Mouse (Mus musculus) midbrain, postnatal 0 days (tissue): ENCODE results near the gene Recql5. TPM values are rescaled to one million over a fixed set of nuclear protein-coding genes. Genes with fewer than 3 reads are reported as not detected.

Source experiments
- ATAC-seq: fragments of 200-750 bp; cut with Nextera tagmentation; 2 replicates; pipeline ENCODE4 v1.8.0; 2017; ENCODE audit warnings: moderate number of reproducible peaks, mild to moderate bottlenecking, moderate TSS enrichment, moderate library complexity; ENCODE audit not compliant: low FRiP score
- DNase-seq: peaks from one replicate; pipeline ENCODE4 v3.0.0-alpha.2; 2015; ENCODE audit warnings: low spot score
- H3K27ac ChIP-seq: fragments of 300-500 bp; sonication (generic); 2 replicates; pipeline ENCODE4 v1.5.1; 2014; ENCODE audit warnings: low read depth, mild to moderate bottlenecking, low read length, mixed read lengths
- H3K27me3 ChIP-seq: fragments of 300-500 bp; sonication (generic); 2 replicates; pipeline ENCODE4 v1.6.1; 2014; ENCODE audit warnings: low read length, control low read depth, mixed read lengths; ENCODE audit not compliant: insufficient read depth
- H3K36me3 ChIP-seq: fragments of 300-500 bp; sonication (generic); 2 replicates; pipeline ENCODE4 v1.6.1; 2014; ENCODE audit warnings: low read length, control low read depth, mixed read lengths; ENCODE audit not compliant: insufficient read depth
- H3K4me1 ChIP-seq: fragments of 300-500 bp; sonication (generic); 2 replicates; pipeline ENCODE4 v1.6.1; 2014; ENCODE audit warnings: mild to moderate bottlenecking, control low read depth, antibody characterized with exemption, low read length, mixed read lengths; ENCODE audit not compliant: insufficient read depth
- H3K4me2 ChIP-seq: fragments of 300-500 bp; sonication (generic); 2 replicates; pipeline ENCODE4 v1.6.1; 2014; ENCODE audit warnings: low read depth, mild to moderate bottlenecking, low read length, mixed read lengths; ENCODE audit not compliant: poor library complexity, severe bottlenecking
- H3K4me3 ChIP-seq: fragments of 300-500 bp; sonication (generic); 2 replicates; pipeline ENCODE4 v1.5.1; 2014; ENCODE audit warnings: low read depth, mild to moderate bottlenecking, low read length, moderate library complexity
- H3K9ac ChIP-seq: fragments of 300-500 bp; sonication (generic); replicated peaks from 2 replicates; pipeline ENCODE4 v1.6.1; 2014; ENCODE audit warnings: mild to moderate bottlenecking, low read length, moderate library complexity, mixed read lengths; ENCODE audit not compliant: poor library complexity, severe bottlenecking
- H3K9me3 ChIP-seq: fragments of 300-500 bp; sonication (generic); 2 replicates; pipeline ENCODE4 v1.6.1; 2016; ENCODE audit warnings: low read length, control low read depth
- CTCF ChIP-seq: IDR thresholded peaks from 2 replicates; pipeline ENCODE4 v1.5.1; 2016; ENCODE audit warnings: antibody characterized with exemption, mild to moderate bottlenecking
- WGBS: fragments of 180-500 bp; shearing (Covaris S2); extraction: QIAGEN DNeasy Blood & Tissue Kit; methylation state at CpG from one replicate; pipeline ENCODE4 v1.1.7; 2014; 5-methylcytosine and 5-hydroxymethylcytosine counted together
- polyA plus RNA-seq: library from polyadenylated mRNA; unstranded; fragments of >200 nt; fragmentation: Nextera tagmentation; extraction: Ambion mirVana; gene quantifications from 2 replicates; pipeline ENCODE4 v1.2.1, GENCODE M21; 2015
- total RNA-seq: library from RNA; depleted of rRNA; stranded (reverse); fragments of >200 nt; gene quantifications from 2 replicates; pipeline ENCODE4 v1.2.3, GENCODE M21; 2014

The Recql5 gene
- total and polyA plus RNA-seq, 2 experiments from 2014 or later = 8.0 to 20.4 TPM

GRCm38 (mm10) chr11:115876438-115876837, 56.8 kb downstream of the Recql5 start:
- Histone ChIP-seq H3K36me3 (no peaks in the 10 kb centered on the region), H3K27ac (no peak overlapping the region), H3K9me3 (no peaks in the 10 kb centered on the region), H3K4me1 (no peaks in the 10 kb centered on the region), H3K27me3 (no peaks in the 10 kb centered on the region), H3K4me3 (no peak overlapping the region), H3K4me2 (no peak overlapping the region), H3K9ac (no peak overlapping the region)
- 82% methylated on average over 5 of the region's 5 CpGs for WGBS
- ATAC-seq (no peak), DNase-seq (no peak)
- TF ChIP-seq CTCF = peak; percentile 20

- Histone ChIP-seq H3K4me3 (no peak overlapping the region), H3K27ac (no peak overlapping the region), H3K4me2 (no peak overlapping the region), H3K4me1 (no peaks in the 10 kb centered on the region), H3K9ac (no peak overlapping the region), H3K27me3 (no peaks in the 10 kb centered on the region), H3K36me3 (no peaks in the 10 kb centered on the region), H3K9me3 (no peaks in the 10 kb centered on the region)
- TF ChIP-seq CTCF = no peak
- 89% methylated on average over 3 of the region's 3 CpGs for WGBS
- no peak for ATAC-seq
- no peak for DNase-seq
Measured at GRCm38 (mm10) chr11:115875935-115876334, 57.3 kb downstream of the Recql5 start.

GRCm38 (mm10) chr11:115872437-115872836, 60.8 kb downstream of the Recql5 start:
- no peak overlapping the region for H3K4me3 ChIP-seq
- ATAC-seq (no peak), DNase-seq (no peak)
- H3K4me2 ChIP-seq = no peak overlapping the region
- no peaks in the 10 kb centered on the region for H3K36me3 ChIP-seq
- WGBS = 80% methylated on average over 4 of the region's 4 CpGs
- no peaks in the 10 kb centered on the region for H3K27me3 ChIP-seq
- no peak for TF ChIP-seq CTCF
- H3K4me1 ChIP-seq = no peaks in the 10 kb centered on the region
- H3K9ac ChIP-seq = no peak overlapping the region
- H3K27ac ChIP-seq = no peak overlapping the region
- no peaks in the 10 kb centered on the region for H3K9me3 ChIP-seq

GRCm38 (mm10) chr11:115869393-115869792, 63.9 kb downstream of the Recql5 start:
- ATAC-seq (no peak), DNase-seq (no peak)
- Histone ChIP-seq H3K36me3 (no peaks in the 10 kb centered on the region), H3K4me3 (no peak overlapping the region), H3K9me3 (no peaks in the 10 kb centered on the region), H3K27me3 (no peaks in the 10 kb centered on the region), H3K4me1 (no peaks in the 10 kb centered on the region), H3K27ac (no peak overlapping the region), H3K4me2 (no peak overlapping the region), H3K9ac (no peak overlapping the region)
- 85% methylated on average over 8 of the region's 8 CpGs for WGBS
- no peak for TF ChIP-seq CTCF

- WGBS = 88% methylated on average over 8 of the region's 8 CpGs
- peaks cover 38% of the 10 kb centered on the region for H3K27me3 ChIP-seq
- H3K4me2 ChIP-seq = no peak overlapping the region
- DNase-seq = no peak
- H3K27ac ChIP-seq = no peak overlapping the region
- no peaks in the 10 kb centered on the region for H3K36me3 ChIP-seq
- H3K9ac ChIP-seq = no peak overlapping the region
- TF ChIP-seq CTCF = peak; percentile 32
- no peak for ATAC-seq
- H3K4me1 ChIP-seq = no peaks in the 10 kb centered on the region
- H3K4me3 ChIP-seq = no peak overlapping the region
- no peaks in the 10 kb centered on the region for H3K9me3 ChIP-seq
Measured at GRCm38 (mm10) chr11:115863895-115864294, 69.4 kb downstream of the Recql5 start.

- Histone ChIP-seq H3K4me3 (peak overlapping the region; percentile 27; the same call in 1 of the 2 replicates), H3K4me2 (peak overlapping the region; percentile 44), H3K36me3 (no peaks in the 10 kb centered on the region), H3K9ac (no peak overlapping the region), H3K27me3 (peaks cover 49% of the 10 kb centered on the region), H3K4me1 (no peaks in the 10 kb centered on the region), H3K27ac (no peak overlapping the region), H3K9me3 (no peaks in the 10 kb centered on the region)
- 2% methylated on average over 69 of the region's 75 CpGs for WGBS
- ATAC-seq (peak; percentile 69; the same call in 1 of the 2 replicates), DNase-seq (peak; percentile 71)
- TF ChIP-seq CTCF = peak; percentile 68
Measured at GRCm38 (mm10) chr11:115859143-115859945, 73.9 kb downstream of the Recql5 start.
